Mouse (Mus musculus) CH12.LX (cell line): ENCODE measurements around the gene Slc48a1.

Experiments
- BHLHE40 ChIP-seq: IDR thresholded peaks from 2 replicates; pipeline ENCODE4 v1.6.1; 2011; ENCODE audit warnings: mild to moderate bottlenecking, low read depth, low read length, improper control_type of control experiment
- CHD2 ChIP-seq: IDR thresholded peaks from 2 replicates; pipeline ENCODE4 v1.6.1; 2011; ENCODE audit warnings: low read length, improper control_type of control experiment
- CTCF ChIP-seq, 2 experiments: IDR thresholded peaks in 1 of 2; conservative IDR thresholded peaks in 1 of 2; 2 replicates each; pipeline ENCODE4 v1.5.1; 2011 to 2012; ENCODE audit warnings: low read depth in 2 of 2, low read length in 2 of 2, improper control_type of control experiment in 1 of 2, inconsistent platforms in 1 of 2, mild to moderate bottlenecking in 1 of 2, moderate library complexity in 1 of 2
- E2F4 ChIP-seq: IDR thresholded peaks from 2 replicates; pipeline ENCODE4 v1.6.1; 2011; ENCODE audit warnings: low read depth, low read length, improper control_type of control experiment; ENCODE audit not compliant: insufficient replicate concordance
- ELF1 ChIP-seq: IDR thresholded peaks from 2 replicates; pipeline ENCODE4 v1.6.1; 2014; ENCODE audit warnings: low read depth, mild to moderate bottlenecking, inconsistent platforms, low read length, improper control_type of control experiment
- JUND ChIP-seq: conservative IDR thresholded peaks from 2 replicates; pipeline ENCODE4 v1.6.1; 2011; ENCODE audit warnings: low read depth, low read length, improper control_type of control experiment
- MAX ChIP-seq: IDR thresholded peaks from 2 replicates; pipeline ENCODE4 v1.6.1; 2011; ENCODE audit warnings: low read length, improper control_type of control experiment
- NELFE ChIP-seq: IDR thresholded peaks from 2 replicates; pipeline ENCODE4 v1.6.1; 2011; ENCODE audit warnings: low read depth, low read length, improper control_type of control experiment
- POLR2A ChIP-seq: IDR thresholded peaks from 2 replicates; pipeline ENCODE4 v1.6.1; 2011; ENCODE audit warnings: low read depth, mild to moderate bottlenecking, improper control_type of control experiment, low read length
- POLR2AphosphoS2 ChIP-seq: IDR thresholded peaks from 2 replicates; pipeline ENCODE4 v1.6.1; 2011; ENCODE audit warnings: low read depth, low read length, improper control_type of control experiment
- RCOR1 ChIP-seq: conservative IDR thresholded peaks from 2 replicates; pipeline ENCODE4 v1.6.1; 2012; ENCODE audit warnings: low read depth, mild to moderate bottlenecking, inconsistent platforms, low read length, improper control_type of control experiment
- SMC3 ChIP-seq: IDR thresholded peaks from 2 replicates; pipeline ENCODE4 v1.6.1; 2011; ENCODE audit warnings: low read depth, low read length, improper control_type of control experiment
- USF1 ChIP-seq: IDR thresholded peaks from 2 replicates; pipeline ENCODE4 v1.6.1; 2014; ENCODE audit warnings: low read depth, mild to moderate bottlenecking, inconsistent platforms, low read length, improper control_type of control experiment
- ZMIZ1 ChIP-seq: IDR thresholded peaks from 2 replicates; pipeline ENCODE4 v1.6.1; 2012; ENCODE audit warnings: low read depth, mild to moderate bottlenecking, inconsistent platforms, low read length, improper control_type of control experiment

DNA sequence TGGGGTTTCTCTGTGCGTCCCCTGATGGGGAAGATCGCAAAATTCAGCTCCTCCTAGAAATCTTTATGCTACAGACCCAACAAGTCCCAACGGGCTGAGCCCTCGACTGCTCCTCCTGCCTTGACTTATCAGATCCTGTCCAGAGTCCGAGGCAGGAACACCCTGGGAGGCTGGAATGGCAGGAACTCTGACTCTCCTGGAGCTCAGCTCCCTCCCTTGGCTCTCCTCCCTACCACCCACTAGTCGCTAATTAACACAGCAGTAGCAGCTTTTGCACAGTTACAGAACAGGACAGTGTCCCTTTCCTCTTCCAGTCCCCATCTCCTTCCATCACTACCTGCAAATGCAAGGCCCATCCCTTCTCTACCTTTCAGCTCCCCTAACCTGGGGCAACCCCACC lies 48.0 kb upstream of the Slc48a1 start:
- TF ChIP-seq CTCF (conservative IDR thresholded peaks at IDR 0.05 in 1 of 2, IDR thresholded peaks at IDR 0.05 in 1 of 2; ENCODE audit: low read depth in 2 of 2, low read length in 2 of 2) (no peak), E2F4 (no peak), NELFE (no peak), POLR2A (no peak), RCOR1 (no peak), CHD2 (no peak), ELF1 (no peak), BHLHE40 (no peak), POLR2AphosphoS2 (no peak), JUND (no peak), SMC3 (no peak), MAX (no peak), ZMIZ1 (no peak), USF1 (no peak)
